Mouse (Mus musculus): Measurements from ENCODE around the gene As3mt. TPM values are rescaled to one million over a fixed set of nuclear protein-coding genes. Genes with fewer than 3 reads are reported as not detected.

The As3mt gene
- polyA plus RNA-seq, 1 experiment from 2014 or later, result 50.6 TPM

DNA sequence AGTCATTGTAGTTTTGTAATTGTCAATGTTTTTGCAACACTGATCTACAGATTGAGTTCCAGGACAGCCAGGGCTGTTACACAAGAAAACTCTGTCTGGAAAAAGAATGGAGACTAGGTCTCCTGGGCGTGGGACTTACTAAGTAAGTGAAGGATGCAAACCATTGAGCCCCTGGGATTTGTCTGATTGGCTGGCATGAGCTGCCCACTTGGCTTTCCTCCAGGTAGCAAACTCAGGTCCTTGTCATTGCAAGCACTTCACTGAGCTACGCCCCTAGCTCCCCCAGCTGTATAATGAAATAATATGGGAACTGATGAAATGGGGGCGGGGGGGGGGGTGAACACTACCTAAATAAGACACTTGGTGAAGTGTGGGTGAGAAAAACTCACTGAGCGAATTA is 14.1 kb upstream of the As3mt start:
- H3K36me3 ChIP-seq (ENCODE audit: control insufficient read depth, insufficient read depth, low read length), result no peaks in the 10 kb centered on the region
- WGBS, result 89% methylated on average over 4 of the region's 4 CpGs
- peaks cover 4% of the 10 kb centered on the region; the same call in 1 of the 2 replicates for H3K4me1 ChIP-seq (replicated peaks; ENCODE audit: control insufficient read depth, insufficient read depth, low read length)
- H3K4me2 ChIP-seq (ENCODE audit: low read length), result no peak overlapping the region
- H3K9ac ChIP-seq (ENCODE audit: low read length), result no peak overlapping the region
- ATAC-seq (replicated peaks; ENCODE audit: low FRiP score, low TSS enrichment, low read depth), result no peak
- no peak overlapping the region for H3K4me3 ChIP-seq (ENCODE audit: low read depth, low read length)
- no peak overlapping the region for H3K27ac ChIP-seq (ENCODE audit: low read depth)
- H3K9me3 ChIP-seq (ENCODE audit: control insufficient read depth, low read length), result no peaks in the 10 kb centered on the region
- H3K27me3 ChIP-seq (replicated peaks; ENCODE audit: control insufficient read depth, insufficient read depth, low read length), result no peaks in the 10 kb centered on the region
- no peak for DNase-seq (ENCODE audit: low spot score)

DNA sequence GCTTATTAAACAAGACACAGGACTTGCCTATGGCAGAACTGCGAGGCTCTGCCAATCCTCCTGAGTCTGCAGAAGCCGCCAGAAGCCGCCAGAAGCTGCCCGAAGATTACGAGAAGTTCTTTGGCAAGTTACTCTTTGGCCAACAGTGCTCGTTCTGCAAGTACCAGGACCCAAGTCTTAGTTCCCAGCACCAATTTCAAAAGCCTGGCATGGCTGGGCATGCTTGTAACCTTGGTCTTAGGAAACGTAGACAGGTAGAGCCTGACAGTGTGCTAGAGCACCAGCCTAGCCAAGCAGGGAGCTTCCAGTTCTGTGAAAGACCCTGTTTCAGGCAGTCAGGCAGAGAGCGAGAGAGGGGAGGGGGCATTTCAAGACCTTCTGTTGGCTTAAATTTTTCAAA is 10.8 kb upstream of the As3mt start:
- no peak for DNase-seq (ENCODE audit: low spot score)
- H3K27me3 ChIP-seq (replicated peaks; ENCODE audit: control insufficient read depth, insufficient read depth, low read length), result no peaks in the 10 kb centered on the region
- H3K27ac ChIP-seq (ENCODE audit: low read depth), result no peak overlapping the region
- peaks cover 11% of the 10 kb centered on the region for H3K36me3 ChIP-seq (ENCODE audit: control insufficient read depth, insufficient read depth, low read length)
- no peaks in the 10 kb centered on the region for H3K9me3 ChIP-seq (ENCODE audit: control insufficient read depth, low read length)
- H3K4me2 ChIP-seq (ENCODE audit: low read length), result no peak overlapping the region
- H3K9ac ChIP-seq (ENCODE audit: low read length), result no peak overlapping the region
- no peak overlapping the region for H3K4me3 ChIP-seq (ENCODE audit: low read depth, low read length)
- no peaks in the 10 kb centered on the region for H3K4me1 ChIP-seq (replicated peaks; ENCODE audit: control insufficient read depth, insufficient read depth, low read length)
- 94% methylated on average over 8 of the region's 8 CpGs for WGBS
- ATAC-seq (replicated peaks; ENCODE audit: low FRiP score, low TSS enrichment, low read depth), result no peak

- Histone ChIP-seq H3K9me3 (ENCODE audit: control insufficient read depth, low read length) (no peaks in the 10 kb centered on the region), H3K4me1 (replicated peaks; ENCODE audit: control insufficient read depth, insufficient read depth, low read length) (no peaks in the 10 kb centered on the region), H3K9ac (ENCODE audit: low read length) (no peak overlapping the region), H3K36me3 (ENCODE audit: control insufficient read depth, insufficient read depth, low read length) (peaks cover 11% of the 10 kb centered on the region), H3K4me3 (ENCODE audit: low read depth, low read length) (no peak overlapping the region), H3K27ac (ENCODE audit: low read depth) (no peak overlapping the region), H3K4me2 (ENCODE audit: low read length) (no peak overlapping the region), H3K27me3 (replicated peaks; ENCODE audit: control insufficient read depth, insufficient read depth, low read length) (no peaks in the 10 kb centered on the region)
- WGBS, result 94% methylated on average over 7 of the region's 7 CpGs
- no peak for DNase-seq (ENCODE audit: low spot score)
- no peak for ATAC-seq (replicated peaks; ENCODE audit: low FRiP score, low TSS enrichment, low read depth)
Observed at GRCm38 (mm10) chr19:46696943-46697342, 10.3 kb upstream of the As3mt start.

DNA sequence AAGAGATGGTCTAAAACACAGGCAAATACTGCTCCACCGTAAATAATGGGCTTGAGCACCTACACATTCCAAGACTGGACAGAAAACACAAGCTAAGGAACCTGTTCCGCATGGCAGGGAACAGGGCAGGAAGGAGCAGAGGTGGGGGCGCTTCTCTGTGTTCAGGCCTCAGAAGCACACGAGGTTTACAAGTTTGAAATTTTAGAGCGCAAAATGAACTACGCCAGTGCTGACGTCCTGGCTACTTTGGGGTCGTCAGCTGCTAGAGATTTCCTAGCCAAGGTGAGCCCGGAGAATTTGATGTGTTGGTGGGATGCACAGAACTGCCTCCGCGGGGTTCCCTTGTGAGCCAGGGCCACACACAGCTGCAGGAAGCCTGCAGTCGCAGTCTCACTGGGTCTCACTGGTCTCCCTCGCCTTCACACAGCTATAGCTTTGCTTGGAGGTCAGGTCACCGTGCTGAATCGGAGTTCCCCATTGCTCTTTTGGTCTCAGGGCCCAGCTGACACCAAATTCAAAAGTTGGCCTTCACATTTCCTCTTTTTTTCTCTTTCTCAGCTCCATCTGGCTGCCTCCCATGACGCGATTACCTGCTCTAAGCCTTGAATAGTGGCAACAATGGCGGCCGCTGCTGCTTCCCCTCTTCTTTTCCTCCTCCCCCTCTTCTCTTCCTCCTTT is 9.3 kb upstream of the As3mt start:
- Histone ChIP-seq H3K9me3 (ENCODE audit: control insufficient read depth, low read length) (no peaks in the 10 kb centered on the region), H3K27ac (ENCODE audit: low read depth) (no peak overlapping the region), H3K36me3 (ENCODE audit: control insufficient read depth, insufficient read depth, low read length) (peaks cover 15% of the 10 kb centered on the region), H3K9ac (ENCODE audit: low read length) (no peak overlapping the region), H3K4me3 (ENCODE audit: low read depth, low read length) (no peak overlapping the region), H3K4me1 (replicated peaks; ENCODE audit: control insufficient read depth, insufficient read depth, low read length) (no peaks in the 10 kb centered on the region), H3K4me2 (ENCODE audit: low read length) (no peak overlapping the region), H3K27me3 (replicated peaks; ENCODE audit: control insufficient read depth, insufficient read depth, low read length) (no peaks in the 10 kb centered on the region)
- no peak for ATAC-seq (replicated peaks; ENCODE audit: low FRiP score, low TSS enrichment, low read depth)
- WGBS, result 60% methylated on average over 19 of the region's 19 CpGs
- DNase-seq (ENCODE audit: low spot score), result no peak

GRCm38 (mm10) chr19:46699011-46699481 is 8.2 kb upstream of the As3mt start:
- 70% methylated on average over 10 of the region's 10 CpGs for WGBS
- no peak for ATAC-seq (replicated peaks; ENCODE audit: low FRiP score, low TSS enrichment, low read depth)
- Histone ChIP-seq H3K36me3 (ENCODE audit: control insufficient read depth, insufficient read depth, low read length) (peaks cover 15% of the 10 kb centered on the region), H3K27me3 (replicated peaks; ENCODE audit: control insufficient read depth, insufficient read depth, low read length) (no peaks in the 10 kb centered on the region), H3K9me3 (ENCODE audit: control insufficient read depth, low read length) (no peaks in the 10 kb centered on the region), H3K4me1 (replicated peaks; ENCODE audit: control insufficient read depth, insufficient read depth, low read length) (no peaks in the 10 kb centered on the region), H3K4me2 (ENCODE audit: low read length) (no peak overlapping the region), H3K4me3 (ENCODE audit: low read depth, low read length) (no peak overlapping the region), H3K9ac (ENCODE audit: low read length) (no peak overlapping the region), H3K27ac (ENCODE audit: low read depth) (no peak overlapping the region)
- no peak for DNase-seq (ENCODE audit: low spot score)

DNA sequence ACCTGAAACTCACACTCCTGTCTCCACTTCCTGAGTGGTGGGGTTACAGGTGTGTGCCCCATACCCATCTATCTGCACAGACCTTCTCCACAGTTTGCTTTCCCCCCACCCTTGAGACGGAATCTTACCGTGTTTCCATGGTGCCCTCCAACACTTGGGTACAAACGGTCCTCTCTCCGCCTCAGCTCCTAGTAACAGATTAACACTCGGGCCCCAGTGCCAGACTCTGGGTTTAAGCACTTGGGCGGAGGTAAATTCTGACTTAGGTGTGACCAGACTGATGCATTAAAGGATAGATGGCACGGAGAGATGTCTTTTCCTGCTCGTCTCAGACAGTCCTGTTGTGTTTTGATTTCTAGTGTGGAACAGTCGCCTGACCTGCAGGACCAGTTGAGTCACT is 6.1 kb upstream of the As3mt start:
- WGBS, result 80% methylated on average over 9 of the region's 9 CpGs
- H3K4me1 ChIP-seq (replicated peaks; ENCODE audit: control insufficient read depth, insufficient read depth, low read length), result no peaks in the 10 kb centered on the region
- ATAC-seq (replicated peaks; ENCODE audit: low FRiP score, low TSS enrichment, low read depth), result no peak

DNA sequence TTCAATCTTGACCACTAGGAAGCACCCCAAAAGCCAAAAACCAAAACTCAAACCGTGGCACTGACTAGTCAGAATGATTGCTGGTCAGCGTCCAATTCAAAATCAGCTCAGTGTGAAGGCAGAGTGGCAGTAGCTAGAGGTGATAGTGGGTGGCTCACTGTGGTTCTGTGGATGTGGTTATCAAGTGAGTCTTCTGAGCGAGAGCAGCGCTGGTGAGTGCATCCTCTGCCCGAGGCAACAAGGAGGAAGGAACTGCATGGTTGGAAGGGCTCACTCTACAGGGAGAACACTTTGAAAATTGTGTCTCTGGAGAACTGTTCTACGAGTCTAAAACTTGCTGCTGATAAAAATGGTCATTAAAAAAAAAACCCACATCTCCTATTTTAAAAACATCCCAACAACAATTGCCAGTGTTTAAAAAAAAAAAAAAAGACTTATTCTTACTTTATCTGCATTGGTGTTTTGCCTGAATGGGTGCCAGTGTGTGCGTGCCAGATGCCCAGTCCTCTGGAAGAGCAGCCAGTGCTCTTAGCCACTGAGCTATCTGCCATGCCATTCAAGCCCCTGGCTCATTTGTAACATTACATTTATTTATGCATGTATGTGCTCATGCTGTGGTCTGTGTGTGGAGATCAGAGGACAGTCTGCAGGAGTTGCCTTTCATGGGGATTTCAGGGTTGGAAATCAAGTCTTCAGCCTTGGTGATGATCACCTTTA is 1.3 kb upstream of the As3mt start:
- Histone ChIP-seq H3K9ac (ENCODE audit: low read length) (no peak overlapping the region), H3K4me1 (replicated peaks; ENCODE audit: control insufficient read depth, insufficient read depth, low read length) (peaks cover 4% of the 10 kb centered on the region; the same call in 1 of the 2 replicates), H3K4me2 (ENCODE audit: low read length) (no peak overlapping the region), H3K27ac (ENCODE audit: low read depth) (no peak overlapping the region), H3K36me3 (ENCODE audit: control insufficient read depth, insufficient read depth, low read length) (peaks cover 10% of the 10 kb centered on the region), H3K27me3 (replicated peaks; ENCODE audit: control insufficient read depth, insufficient read depth, low read length) (no peaks in the 10 kb centered on the region), H3K9me3 (ENCODE audit: control insufficient read depth, low read length) (no peaks in the 10 kb centered on the region), H3K4me3 (ENCODE audit: low read depth, low read length) (no peak overlapping the region)
- ATAC-seq (replicated peaks; ENCODE audit: low FRiP score, low TSS enrichment, low read depth) (no peak), DNase-seq (ENCODE audit: low spot score) (no peak)
- 59% methylated on average over 7 of the region's 7 CpGs for WGBS

More for the DNA sequence above, 6.1 kb upstream of the As3mt start:
- Histone ChIP-seq H3K4me2 (ENCODE audit: low read length) (no peak overlapping the region), H3K27ac (ENCODE audit: low read depth) (no peak overlapping the region), H3K4me3 (ENCODE audit: low read depth, low read length) (no peak overlapping the region), H3K9me3 (ENCODE audit: control insufficient read depth, low read length) (no peaks in the 10 kb centered on the region), H3K36me3 (ENCODE audit: control insufficient read depth, insufficient read depth, low read length) (peaks cover 15% of the 10 kb centered on the region), H3K9ac (ENCODE audit: low read length) (no peak overlapping the region), H3K27me3 (replicated peaks; ENCODE audit: control insufficient read depth, insufficient read depth, low read length) (no peaks in the 10 kb centered on the region)
- no peak for DNase-seq (ENCODE audit: low spot score)

GRCm38 (mm10) chr19:46706540-46707295 is 540 bp upstream of the As3mt start:
- H3K36me3 ChIP-seq (ENCODE audit: control insufficient read depth, insufficient read depth, low read length), result 0 out of 2 replicates have a peak, but pooled peaks cover 4% of the 10 kb centered on the region
- DNase-seq (ENCODE audit: low spot score) (no peak), ATAC-seq (replicated peaks; ENCODE audit: low FRiP score, low TSS enrichment, low read depth) (peak; percentile 58)
- H3K4me2 ChIP-seq (ENCODE audit: low read length), result peak overlapping the region; percentile 77
- peak overlapping the region; percentile 9; the same call in 1 of the 2 replicates for H3K27ac ChIP-seq (ENCODE audit: low read depth)
- peaks cover 4% of the 10 kb centered on the region; the same call in 1 of the 2 replicates for H3K4me1 ChIP-seq (replicated peaks; ENCODE audit: control insufficient read depth, insufficient read depth, low read length)
- H3K9me3 ChIP-seq (ENCODE audit: control insufficient read depth, low read length), result no peaks in the 10 kb centered on the region
- WGBS, result 63% methylated on average over 9 of the region's 9 CpGs
- no peak overlapping the region for H3K9ac ChIP-seq (ENCODE audit: low read length)
- H3K27me3 ChIP-seq (replicated peaks; ENCODE audit: control insufficient read depth, insufficient read depth, low read length), result no peaks in the 10 kb centered on the region
- H3K4me3 ChIP-seq (ENCODE audit: low read depth, low read length), result peak overlapping the region; percentile 48
